Mouse (Mus musculus): ENCODE data around the gene Cbfa2t2.

The Cbfa2t2 gene

DNA sequence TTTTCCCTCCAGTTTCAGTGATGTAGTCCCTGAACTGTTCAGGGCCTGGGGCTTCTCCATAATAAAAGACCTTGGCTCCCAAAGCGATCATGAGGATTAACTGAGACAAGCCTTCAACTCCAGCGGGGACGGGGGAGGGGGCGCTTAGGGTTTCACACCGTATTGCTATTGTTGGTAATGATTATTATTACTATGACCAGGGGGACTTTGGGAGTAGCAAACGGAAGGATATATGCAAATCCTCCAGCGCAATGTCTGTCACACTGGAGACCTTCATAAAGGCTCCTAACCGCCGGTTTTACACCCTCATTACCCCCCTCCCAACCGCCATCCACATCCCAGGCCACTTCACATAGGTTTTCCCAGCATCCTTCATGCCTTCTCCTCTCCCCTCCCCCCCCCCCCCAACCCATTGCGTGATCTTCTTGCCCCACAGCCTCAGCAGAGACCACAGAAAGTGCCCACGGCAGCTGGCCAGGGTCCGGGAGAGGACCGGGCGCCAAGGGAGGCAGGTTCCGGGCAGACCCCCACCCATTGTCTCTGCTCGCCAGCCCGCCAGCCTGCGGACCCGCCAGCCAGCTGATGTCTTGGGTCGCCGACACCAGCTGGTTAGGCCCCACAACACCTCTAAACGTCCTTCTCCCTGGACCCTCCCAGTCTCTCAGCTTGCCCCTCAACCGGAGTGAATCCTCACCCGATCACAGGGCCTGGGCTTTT, 9.9 kb upstream of the Cbfa2t2 start:
- DNase-seq (ENCODE audit: low spot score) = no peak

DNA sequence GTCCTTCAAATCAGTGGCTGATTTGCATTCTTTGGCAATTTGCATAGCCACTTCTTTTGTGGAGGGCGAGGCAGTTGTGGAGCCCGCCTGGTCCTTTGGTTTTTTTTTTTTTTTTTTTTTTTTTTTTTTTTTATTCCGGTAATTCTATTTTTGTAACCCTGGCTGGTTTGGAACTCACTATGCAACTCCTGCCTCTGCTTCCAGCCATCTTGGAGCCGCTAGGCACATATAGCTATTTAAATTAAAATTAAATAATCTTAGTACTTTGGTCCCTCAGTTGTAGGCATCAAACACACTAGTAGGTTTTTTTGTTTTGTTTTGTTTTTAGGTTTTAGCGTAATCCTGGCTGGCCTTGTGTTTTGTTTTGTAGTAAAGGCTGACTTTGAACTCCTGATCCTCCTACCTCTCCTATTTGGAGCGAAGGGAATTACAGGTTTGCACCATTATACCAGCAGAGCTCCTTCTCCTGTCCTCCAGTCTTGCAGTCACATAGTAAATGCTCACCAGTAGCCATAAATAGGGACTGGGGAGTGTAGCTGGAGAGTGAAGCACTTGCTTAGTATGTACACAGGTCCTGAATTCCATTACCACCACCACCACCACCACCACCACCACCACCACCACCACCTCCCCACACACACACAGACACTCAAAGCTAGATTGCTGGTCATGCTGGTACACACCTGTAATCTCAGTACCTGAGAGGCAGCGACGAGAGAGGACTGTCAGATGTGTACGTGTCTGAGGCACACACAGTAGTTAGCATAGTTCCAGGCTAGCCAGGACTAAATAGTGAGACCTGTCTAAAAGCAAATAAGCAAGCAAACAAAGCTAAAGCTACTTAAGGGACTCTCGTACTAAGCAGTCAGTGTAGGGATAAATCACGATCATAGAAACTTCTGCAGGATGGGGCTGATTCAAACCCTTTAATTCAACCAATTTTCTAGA, 9.1 kb upstream of the Cbfa2t2 start:
- DNase-seq (ENCODE audit: low spot score) = no peak

DNA sequence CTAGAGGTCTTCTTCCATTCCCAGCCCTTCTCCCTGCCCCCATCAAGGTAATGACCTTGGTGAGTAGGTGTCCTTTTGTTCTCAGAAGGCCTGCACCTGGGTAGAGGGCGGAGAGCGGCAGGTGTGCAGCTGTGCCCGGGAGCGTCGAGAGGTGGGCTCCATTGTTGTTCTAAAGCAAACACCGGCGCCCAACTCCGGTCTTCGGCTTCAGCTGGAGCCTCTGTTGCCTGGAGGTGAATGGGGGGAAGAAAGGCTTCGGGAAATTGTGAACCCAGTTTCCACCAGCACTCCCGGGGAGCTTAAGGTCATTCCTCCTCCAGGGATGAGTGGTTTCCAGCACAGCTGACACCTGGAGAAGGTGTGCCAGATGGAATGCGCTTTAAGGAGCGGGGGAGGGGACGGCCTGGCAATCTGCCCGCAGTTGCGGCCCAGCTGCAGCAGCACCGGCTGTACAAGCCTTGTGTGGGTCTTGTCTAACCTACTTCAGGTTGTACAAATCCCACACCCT, 8.4 kb upstream of the Cbfa2t2 start:
- no peak for DNase-seq (ENCODE audit: low spot score)

DNA sequence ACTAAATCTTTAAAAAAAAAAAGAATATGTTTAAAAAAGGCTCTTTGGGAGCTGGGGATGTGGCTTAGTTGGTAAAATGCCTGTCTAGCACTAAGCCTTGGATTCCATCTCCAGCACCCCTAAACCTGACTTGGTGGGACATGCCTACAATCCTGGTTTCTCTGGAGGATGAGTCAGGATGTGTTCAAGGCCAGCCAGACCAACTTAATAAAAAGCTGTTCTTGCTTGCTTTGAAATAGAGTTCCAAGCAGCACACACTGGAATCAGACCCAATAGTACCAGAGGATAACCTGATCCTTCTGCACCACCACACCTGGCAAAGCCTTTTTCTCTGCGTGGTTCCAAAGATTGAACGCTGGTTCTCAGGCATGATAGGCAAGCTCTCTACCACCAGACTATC, 5.7 kb upstream of the Cbfa2t2 start:
- no peak for DNase-seq (ENCODE audit: low spot score)

DNA sequence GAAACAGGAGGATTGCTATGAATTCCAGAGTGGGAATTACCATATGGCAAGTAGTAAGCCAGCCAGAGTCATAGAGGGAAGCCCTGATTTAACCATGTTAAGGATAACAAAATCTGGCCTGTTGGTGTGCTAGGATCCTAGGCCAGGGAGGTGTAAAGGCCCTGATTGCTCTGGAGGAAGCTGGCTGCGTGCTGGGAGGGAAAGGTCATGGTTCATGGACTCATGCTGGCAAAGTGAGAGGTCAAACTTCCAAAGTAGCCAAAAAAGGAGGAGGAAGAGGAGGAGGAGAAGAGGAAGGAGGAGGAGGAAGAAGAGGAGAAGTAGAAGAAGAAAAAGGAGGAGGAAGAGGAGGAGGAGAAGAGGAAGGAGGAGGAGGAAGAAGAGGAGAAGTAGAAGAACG, 3.6 kb upstream of the Cbfa2t2 start:
- no peak for DNase-seq (ENCODE audit: low spot score)

DNA sequence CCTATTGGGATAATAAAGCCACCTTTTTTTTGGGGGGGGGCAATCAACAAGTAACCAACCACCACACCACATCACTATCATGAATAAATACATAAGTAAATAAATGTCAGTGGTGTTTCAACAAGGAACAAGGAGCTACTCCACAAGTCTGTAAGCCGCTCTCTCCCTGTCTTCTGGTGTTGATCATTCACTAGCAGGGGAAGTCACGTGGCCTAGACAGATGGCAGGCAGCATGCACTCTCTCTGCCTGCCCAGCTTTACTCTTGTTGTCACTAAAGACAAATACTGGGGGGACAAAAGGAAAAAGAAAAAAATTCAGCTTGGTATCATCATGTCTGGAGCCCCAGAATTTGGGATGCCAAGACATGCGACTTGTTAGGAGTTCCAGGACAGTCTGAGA, 2.9 kb upstream of the Cbfa2t2 start:
- DNase-seq (ENCODE audit: low spot score) = no peak

DNA sequence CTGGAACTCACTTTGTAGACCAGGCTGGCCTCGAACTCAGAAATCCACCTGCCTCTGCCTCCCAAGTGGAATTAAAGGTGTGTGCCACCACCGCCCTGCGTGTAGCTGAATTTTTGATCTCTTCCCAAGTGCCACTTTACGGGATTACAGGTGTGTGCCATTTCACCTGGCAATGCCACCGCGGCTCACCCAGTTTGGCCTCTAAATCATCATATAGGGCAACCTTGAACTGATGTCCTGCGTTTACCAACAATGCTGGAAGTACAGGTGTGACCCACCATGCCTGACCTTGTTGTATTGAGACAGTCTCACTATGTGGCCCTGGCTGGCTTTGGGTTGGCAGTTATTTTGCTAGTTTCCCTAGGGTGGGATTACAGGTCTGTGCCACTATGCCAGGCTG, 1.6 kb upstream of the Cbfa2t2 start:
- no peak for DNase-seq (ENCODE audit: low spot score)

DNA sequence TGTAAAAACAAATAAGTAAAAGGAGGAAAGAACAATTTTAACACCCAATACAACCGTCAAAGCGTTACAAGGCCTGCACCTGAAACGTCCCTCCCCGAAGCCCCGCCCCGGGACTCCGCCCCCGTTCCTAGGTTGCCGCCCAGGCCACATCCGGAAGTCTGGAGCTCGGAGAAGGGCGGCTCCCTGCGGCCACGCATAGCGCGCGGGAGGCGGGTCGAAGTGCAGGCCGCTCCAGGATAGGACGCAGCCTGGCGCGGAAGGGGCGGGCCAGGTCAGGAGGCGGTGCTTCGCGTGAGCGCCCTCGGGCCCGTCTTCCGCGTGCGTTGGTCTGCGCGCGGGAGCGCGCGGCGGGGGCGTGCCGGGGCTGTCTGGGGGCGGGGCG, 214 bp upstream of the Cbfa2t2 start:
- DNase-seq (ENCODE audit: low spot score) = peak; percentile 86

DNA sequence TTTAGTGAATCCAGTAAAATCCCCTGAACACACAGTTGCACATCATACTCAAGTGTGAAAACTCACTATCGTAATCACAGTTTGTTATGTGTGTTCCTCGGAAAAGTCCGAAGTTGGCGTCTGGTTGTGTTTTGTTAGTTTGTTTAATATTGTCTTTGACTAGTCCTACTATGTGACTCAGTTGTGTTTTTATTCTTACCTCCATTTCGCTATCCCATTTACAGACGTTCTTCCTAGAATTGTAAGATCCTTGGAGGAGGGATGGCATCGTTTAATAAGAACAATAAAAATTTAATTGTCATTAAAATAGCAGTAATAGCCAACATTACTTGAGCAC, 878 bp downstream of the Cbfa2t2 start:
- DNase-seq (ENCODE audit: low spot score) = no peak

DNA sequence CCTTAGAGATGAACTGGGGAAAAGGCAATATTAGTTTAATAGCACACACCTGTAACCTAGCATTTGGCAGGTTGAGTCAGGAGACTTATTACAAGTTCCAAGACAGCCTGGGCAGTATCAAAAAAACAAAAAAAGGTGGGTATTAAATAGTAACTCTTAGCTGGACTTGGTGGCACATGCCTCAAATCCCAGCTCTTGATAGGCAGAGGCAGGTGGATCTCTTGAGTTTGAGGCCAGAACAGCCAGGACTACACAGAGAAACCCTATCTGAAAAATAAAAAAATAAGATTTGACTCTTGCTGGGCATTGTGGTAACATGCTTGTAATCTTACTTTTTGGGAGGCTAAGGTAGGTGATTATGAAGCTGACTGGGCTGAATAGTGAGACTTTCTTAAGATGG, 4.2 kb downstream of the Cbfa2t2 start:
- no peak for DNase-seq (ENCODE audit: low spot score)

DNA sequence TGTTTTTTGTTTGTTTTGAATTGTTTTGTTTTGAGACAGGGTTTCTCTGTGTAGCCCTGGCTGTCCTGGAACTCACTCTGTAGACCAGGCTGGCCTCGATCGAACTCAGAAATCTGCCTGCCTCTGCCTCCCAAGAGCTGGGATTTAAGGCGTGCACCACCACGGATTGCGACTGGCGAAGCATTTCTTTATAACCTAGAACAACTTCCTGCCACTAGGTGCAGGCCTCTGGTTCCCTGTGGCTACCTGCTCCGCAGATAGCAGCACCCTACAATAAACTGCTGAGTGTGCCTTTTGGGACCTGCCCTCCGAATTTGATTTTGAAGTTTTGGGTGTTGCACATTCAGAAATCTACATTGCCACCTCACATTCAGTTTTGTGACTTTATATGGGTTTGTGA, 11.5 kb downstream of the Cbfa2t2 start:
- no peak for DNase-seq (ENCODE audit: low spot score)

DNA sequence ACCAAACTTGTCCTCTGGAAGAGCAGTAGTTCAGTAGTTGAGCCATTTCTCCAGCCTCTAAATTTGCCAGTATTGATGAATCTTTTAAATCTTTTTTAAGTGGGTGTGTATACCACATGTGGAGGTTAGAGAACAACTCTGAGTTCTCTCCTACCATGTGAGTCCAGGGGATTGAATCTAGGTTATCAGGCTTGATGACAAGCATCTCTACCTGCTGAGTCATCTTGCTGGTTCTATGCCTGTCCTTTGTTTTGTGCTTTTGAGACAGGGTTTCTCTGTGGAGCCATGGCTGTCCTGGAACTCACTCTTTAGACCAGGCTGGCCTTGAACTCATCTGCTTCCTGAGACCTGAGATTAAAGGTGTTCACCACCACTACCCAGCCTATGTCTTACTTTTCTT, 12.4 kb downstream of the Cbfa2t2 start:
- DNase-seq (ENCODE audit: low spot score) = no peak

DNA sequence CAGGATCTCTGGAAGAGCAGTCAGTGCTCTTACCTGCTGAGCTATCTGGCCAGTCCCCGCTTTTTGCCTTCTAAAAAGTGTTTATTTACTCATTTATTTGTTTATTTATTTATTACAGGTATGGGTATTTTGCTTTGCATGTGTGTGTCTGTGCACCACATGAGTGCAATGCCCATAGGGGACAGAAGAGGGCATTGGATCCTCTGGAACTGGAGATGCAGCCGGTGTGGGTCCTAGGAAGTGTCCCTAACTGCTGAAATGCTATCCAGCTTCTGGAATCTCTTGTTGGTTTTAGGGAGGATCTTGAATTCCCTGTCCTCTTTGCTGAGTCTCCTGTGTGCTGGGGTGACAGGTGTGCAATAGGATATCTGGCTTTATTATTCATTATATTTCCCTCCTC, 16.7 kb downstream of the Cbfa2t2 start:
- DNase-seq (ENCODE audit: low spot score) = no peak

DNA sequence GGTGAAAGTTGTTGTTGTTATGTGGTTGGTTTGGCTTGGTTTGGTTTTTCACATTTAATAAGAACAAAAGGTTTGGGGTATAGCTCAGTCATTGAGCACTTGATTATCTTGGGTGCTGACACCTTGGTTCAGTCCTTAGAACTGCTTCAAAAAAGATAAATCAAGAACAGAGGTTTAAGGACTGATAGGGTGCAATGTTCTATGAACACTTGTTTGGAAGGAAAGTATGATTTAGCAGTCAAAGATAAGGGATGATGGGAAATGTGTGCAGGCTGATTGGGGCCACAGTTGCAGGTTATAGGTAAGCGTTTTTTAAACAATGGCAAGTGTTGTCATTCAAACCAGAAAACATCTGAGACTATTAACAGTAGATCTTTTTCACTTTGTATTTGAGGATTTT, 17.8 kb downstream of the Cbfa2t2 start:
- no peak for DNase-seq (ENCODE audit: low spot score)

DNA sequence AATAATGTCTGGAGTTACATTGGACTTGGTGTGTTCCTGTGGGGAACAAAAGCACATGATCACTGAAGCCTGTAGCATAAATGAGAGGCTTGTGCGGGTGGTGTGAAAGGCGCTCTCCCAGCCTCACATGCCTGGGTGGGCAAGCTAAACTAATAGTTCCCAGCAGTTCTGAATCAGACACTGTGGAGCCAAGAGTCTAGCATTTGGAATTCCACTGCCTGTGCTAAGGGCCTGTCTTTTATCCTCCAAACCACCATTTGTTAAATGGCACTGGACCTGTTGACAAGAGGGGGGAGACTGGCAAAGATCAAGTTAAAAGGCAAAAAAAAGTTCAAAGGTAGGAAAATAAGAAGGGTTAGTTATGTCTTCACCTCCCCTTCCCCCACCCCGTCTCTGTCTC, 18.3 kb downstream of the Cbfa2t2 start:
- no peak for DNase-seq (ENCODE audit: low spot score)

DNA sequence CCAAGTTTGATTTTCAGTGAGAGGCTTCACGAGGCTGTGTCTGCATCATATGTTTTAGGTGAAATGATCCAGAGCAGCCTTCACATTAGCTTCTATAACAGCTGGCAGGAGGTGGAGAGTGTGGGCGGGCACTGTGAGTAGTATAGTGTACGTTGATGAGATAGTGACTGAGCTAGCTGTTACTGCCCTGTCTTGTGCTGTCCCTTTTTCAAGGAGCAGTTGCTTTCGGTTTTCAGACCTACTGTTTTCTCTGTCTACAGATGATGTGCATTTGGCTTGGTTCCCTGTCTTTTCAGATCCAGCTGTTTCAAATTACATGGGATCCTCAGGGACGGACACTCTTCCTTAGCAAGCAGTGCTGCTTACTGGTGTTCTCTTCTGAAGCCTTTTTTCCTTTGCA, 19.5 kb downstream of the Cbfa2t2 start:
- DNase-seq (ENCODE audit: low spot score) = no peak

DNA sequence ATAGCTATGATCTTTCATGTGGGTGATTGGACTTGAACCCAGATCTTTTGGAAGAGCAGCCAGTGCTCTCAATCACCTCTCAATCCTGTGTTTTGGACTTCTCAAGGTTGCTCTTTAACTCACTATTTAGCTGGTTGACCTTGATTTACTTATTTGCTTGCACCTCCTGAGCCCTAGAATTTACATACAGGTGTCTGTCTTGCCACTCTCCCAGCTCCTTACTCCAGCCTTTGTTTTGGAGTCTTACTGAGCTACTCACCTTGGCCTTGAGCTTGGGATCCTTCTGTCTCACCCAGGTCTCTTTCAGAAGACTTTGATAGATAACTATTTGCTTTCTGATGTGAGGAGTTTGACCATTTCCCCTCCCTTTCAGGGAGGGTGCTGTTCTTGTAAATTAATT, 20.3 kb downstream of the Cbfa2t2 start:
- no peak for DNase-seq (ENCODE audit: low spot score)

DNA sequence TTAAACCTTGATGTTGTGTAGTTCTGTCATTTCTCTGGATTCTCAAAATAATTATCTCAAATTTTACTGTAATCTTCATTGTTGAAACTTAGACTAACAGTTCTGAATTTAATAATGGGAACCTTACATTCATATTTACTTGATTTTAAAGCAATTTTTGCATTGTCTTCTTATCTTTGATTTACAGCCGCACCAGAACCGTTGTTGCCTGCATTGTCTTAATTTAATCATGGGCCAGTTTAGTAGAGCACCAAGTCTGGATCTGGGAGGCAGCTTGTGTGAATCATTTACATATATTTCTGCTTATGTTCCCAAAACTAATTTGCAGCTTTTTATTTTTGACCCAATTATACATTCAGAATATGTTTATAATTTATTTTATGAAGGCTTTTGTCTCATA, 23.0 kb downstream of the Cbfa2t2 start:
- DNase-seq (ENCODE audit: low spot score) = no peak

DNA sequence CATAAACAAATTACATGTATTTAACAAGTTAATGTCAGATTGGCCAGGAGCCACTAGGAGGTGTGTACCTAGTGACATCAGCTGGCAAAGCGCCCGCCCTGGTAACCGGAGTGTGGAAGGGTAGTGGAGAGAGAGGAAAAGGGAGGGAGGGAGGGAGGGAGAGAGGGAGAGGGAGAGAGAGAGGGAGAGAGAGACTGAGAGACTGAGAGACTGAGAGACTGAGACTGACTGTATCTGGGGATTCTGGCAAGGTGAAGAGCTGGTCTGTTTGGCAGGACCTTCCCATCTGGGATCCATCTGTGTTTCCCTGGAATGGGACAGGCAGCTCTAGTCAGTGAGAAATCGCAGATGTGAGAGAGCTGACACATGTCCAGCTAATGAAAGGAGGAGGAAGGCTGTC, 23.6 kb downstream of the Cbfa2t2 start:
- DNase-seq (ENCODE audit: low spot score) = no peak

DNA sequence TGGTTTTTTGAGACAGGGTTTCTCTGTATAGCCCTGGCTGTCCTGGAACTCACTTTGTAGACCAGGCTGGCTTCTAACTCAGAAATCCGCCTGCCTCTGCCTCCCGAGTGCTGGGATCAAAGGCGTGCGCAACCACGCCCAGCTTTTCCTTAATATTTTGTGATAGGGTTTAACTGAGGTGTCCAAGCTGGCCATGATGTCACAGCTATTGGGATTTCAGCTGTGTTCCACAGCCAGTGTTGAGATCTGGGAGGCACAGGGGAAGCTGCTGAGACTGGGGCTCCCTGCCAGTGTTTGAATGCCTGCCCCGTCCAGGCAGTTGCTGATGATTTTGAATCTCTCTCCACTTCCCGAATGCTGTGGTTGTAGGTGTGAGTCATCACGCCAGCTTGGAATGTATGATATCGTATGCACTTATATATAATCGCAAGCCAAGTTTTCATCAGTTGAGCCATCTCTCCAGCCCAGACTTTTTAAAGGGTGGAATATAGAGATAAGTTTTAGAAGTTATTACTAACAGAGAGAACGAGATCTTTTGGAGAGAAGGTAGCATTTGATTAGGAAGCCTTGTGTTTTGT, 27.4 kb downstream of the Cbfa2t2 start:
- no peak for DNase-seq (ENCODE audit: low spot score)

DNA sequence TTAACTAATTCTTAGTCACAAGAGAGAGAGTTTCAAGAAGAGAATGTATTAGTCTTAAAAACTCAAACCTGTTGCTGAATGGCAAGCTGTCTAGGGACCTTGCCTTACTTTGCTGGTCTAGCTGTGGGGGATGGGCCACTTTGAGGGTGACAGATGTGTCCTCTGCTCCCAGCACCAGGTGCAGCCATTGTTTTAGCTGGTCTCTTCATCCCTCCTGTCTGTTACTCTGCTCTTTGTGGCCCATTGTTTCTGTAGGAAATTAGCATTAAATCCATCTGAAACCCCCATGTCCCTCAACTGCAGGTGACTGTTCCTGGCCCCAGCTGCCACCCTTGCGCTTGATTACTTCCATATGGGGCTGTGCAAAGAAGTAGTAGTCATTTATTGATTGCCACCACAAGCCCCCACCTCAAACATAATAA, 29.6 kb downstream of the Cbfa2t2 start:
- DNase-seq (ENCODE audit: low spot score) = no peak

DNA sequence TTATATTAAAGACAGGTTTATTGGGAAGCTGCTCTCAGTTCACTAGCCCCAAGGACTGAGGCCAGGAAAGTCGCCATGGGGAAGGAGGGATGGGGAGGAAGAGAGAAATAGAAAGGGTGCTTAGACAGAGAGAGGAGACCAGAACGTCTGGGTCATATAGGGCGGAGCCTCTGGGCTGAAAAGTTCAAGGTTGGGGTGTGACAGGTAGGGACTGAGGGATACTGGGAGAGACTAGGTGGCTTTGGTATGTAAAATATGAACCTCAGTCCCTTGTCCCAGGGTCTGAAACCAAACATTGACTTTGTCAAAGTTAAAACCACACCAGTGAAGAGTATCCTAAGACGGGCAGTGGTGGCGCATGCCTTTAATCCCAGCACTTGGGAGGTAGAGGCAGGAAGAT, 30.9 kb downstream of the Cbfa2t2 start:
- no peak for DNase-seq (ENCODE audit: low spot score)
